9 mouse cellular contexts compared by ENCODE assay signal in genomic region chr11:63136205-63136604, GRCm38 (mm10). TPM values are rescaled to one million over a fixed set of nuclear protein-coding genes. Genes with fewer than 3 reads are reported as not detected.
DNase-seq lines count a peak whose midpoint lies in the region; ATAC-seq lines count a peak whose summit lies in the region.
"Had no signal": no experiment of that assay in that cellular context is flagged by ENCODE, and none has a peak within 500 bp of the region (broad histone marks: within the 10 kb centered on the region; RNA-seq: fewer than 3 reads in every experiment).

No protein-coding gene starts in this region.

- no peak overlapping the region for H3K4me2 ChIP-seq in hindbrain, embryonic 14.5 days (replicated peaks)
- no peak overlapping the region for H3K4me2 ChIP-seq in heart, embryonic 16.5 days (ENCODE audit: low read depth, low read length)
- H3K4me2 ChIP-seq in limb, embryonic 13.5 days (replicated peaks), result peak overlapping the region; percentile 49
- no peak overlapping the region for H3K4me2 ChIP-seq in forebrain, embryonic 11.5 days (ENCODE audit: low read depth, low read length, severe bottlenecking)

- H3K36me3 ChIP-seq in hindbrain, embryonic 10.5 days, result peaks cover 3% of the 10 kb centered on the region; the same call in 1 of the 2 replicates
- H3K36me3 ChIP-seq in hindbrain, embryonic 14.5 days (replicated peaks; ENCODE audit: control insufficient read depth, insufficient read depth), result no peaks in the 10 kb centered on the region
- H3K36me3 ChIP-seq in heart, embryonic 16.5 days (ENCODE audit: control insufficient read depth, insufficient read depth), result peaks cover 14% of the 10 kb centered on the region
- H3K36me3 ChIP-seq in limb, embryonic 13.5 days, result peaks cover 52% of the 10 kb centered on the region
- no peaks in the 10 kb centered on the region for H3K36me3 ChIP-seq in forebrain, embryonic 11.5 days (ENCODE audit: control insufficient read depth, insufficient read depth, low read length)

- no peak for ATAC-seq in hindbrain, embryonic 14.5 days (ENCODE audit: low FRiP score)
- ATAC-seq in heart, embryonic 16.5 days (replicated peaks; ENCODE audit: extremely low read depth, insufficient read depth, low FRiP score), result no peak
- no peak for ATAC-seq in limb, embryonic 13.5 days (ENCODE audit: low FRiP score, low read depth)
- ATAC-seq in megakaryocyte-erythroid progenitor cell, adult 5-6 weeks (replicated peaks; ENCODE audit: low FRiP score, low TSS enrichment, poor library complexity, severe bottlenecking), result no peak
- ATAC-seq in forebrain, embryonic 11.5 days (replicated peaks; ENCODE audit: low FRiP score), result no peak

- DNase-seq in hindbrain, embryonic 10.5 days (ENCODE audit: low spot score), result no peak
- DNase-seq in hindbrain, embryonic 14.5 days (ENCODE audit: low spot score), result no peak
- peak; percentile 72 for DNase-seq in adrenal gland, postnatal 10 days
- DNase-seq in cerebellum, postnatal 4 days (ENCODE audit: low spot score in 2 of 2), result no peak
- no peak for DNase-seq in forebrain, embryonic 11.5 days (ENCODE audit: low spot score)

- WGBS in hindbrain, embryonic 10.5 days, result 85% methylated on average over 6 of the region's 6 CpGs
- WGBS in hindbrain, embryonic 14.5 days, result 72% methylated on average over 6 of the region's 6 CpGs
- 45% methylated on average over 6 of the region's 6 CpGs for WGBS in heart, embryonic 16.5 days
- 65% methylated on average over 6 of the region's 6 CpGs for WGBS in limb, embryonic 13.5 days
- 81% methylated on average over 6 of the region's 6 CpGs for WGBS in forebrain, embryonic 11.5 days

- no peak overlapping the region for H3K9ac ChIP-seq in hindbrain, embryonic 14.5 days
- H3K9ac ChIP-seq in heart, embryonic 16.5 days (ENCODE audit: low read length), result no peak overlapping the region
- H3K9ac ChIP-seq in limb, embryonic 13.5 days, result 0 out of 2 replicates have a peak overlapping the region, but pooled peaks have one; percentile 54
- no peak overlapping the region for H3K9ac ChIP-seq in forebrain, embryonic 11.5 days (ENCODE audit: low read length)

- H3K27me3 ChIP-seq in hindbrain, embryonic 10.5 days (ENCODE audit: insufficient read depth, poor library complexity, severe bottlenecking), result peaks cover 45% of the 10 kb centered on the region
- peaks cover 36% of the 10 kb centered on the region for H3K27me3 ChIP-seq in hindbrain, embryonic 14.5 days (ENCODE audit: control insufficient read depth, insufficient read depth, low read length)
- H3K27me3 ChIP-seq in heart, embryonic 16.5 days (ENCODE audit: control insufficient read depth, insufficient read depth, low read length), result no peaks in the 10 kb centered on the region
- H3K27me3 ChIP-seq in limb, embryonic 13.5 days, result no peaks in the 10 kb centered on the region
- H3K27me3 ChIP-seq in forebrain, embryonic 11.5 days (ENCODE audit: control insufficient read depth, insufficient read depth, low read length), result peaks cover 27% of the 10 kb centered on the region

- H3K9me3 ChIP-seq in hindbrain, embryonic 10.5 days, result no peaks in the 10 kb centered on the region
- no peaks in the 10 kb centered on the region for H3K9me3 ChIP-seq in hindbrain, embryonic 14.5 days (ENCODE audit: control insufficient read depth, low read length)
- no peaks in the 10 kb centered on the region for H3K9me3 ChIP-seq in heart, embryonic 16.5 days (replicated peaks; ENCODE audit: control insufficient read depth, low read length)
- no peaks in the 10 kb centered on the region for H3K9me3 ChIP-seq in limb, embryonic 13.5 days
- no peaks in the 10 kb centered on the region for H3K9me3 ChIP-seq in forebrain, embryonic 11.5 days (ENCODE audit: control insufficient read depth, low read length)
- H3K9me3 ChIP-seq: megakaryocyte, embryonic 14.5 days had no signal

- no peak overlapping the region for H3K4me3 ChIP-seq in hindbrain, embryonic 10.5 days
- no peak overlapping the region for H3K4me3 ChIP-seq in hindbrain, embryonic 14.5 days (replicated peaks; ENCODE audit: low read length)
- H3K4me3 ChIP-seq in heart, embryonic 16.5 days (ENCODE audit: low read length), result no peak overlapping the region
- H3K4me3 ChIP-seq in limb, embryonic 13.5 days, result peak overlapping the region; percentile 4; the same call in 1 of the 2 replicates
- no peak overlapping the region for H3K4me3 ChIP-seq in forebrain, embryonic 11.5 days (ENCODE audit: low read depth, low read length)

- H3K27ac ChIP-seq in hindbrain, embryonic 10.5 days, result peak overlapping the region; percentile 37; the same call in 1 of the 2 replicates
- no peak overlapping the region for H3K27ac ChIP-seq in hindbrain, embryonic 14.5 days
- H3K27ac ChIP-seq in heart, embryonic 16.5 days (ENCODE audit: low read length), result peak overlapping the region; percentile 28
- H3K27ac ChIP-seq in limb, embryonic 13.5 days, result no peak overlapping the region; the same call in 1 of the 2 replicates
- no peak overlapping the region for H3K27ac ChIP-seq in forebrain, embryonic 11.5 days (ENCODE audit: low read depth, low read length)

- peaks cover 58% of the 10 kb centered on the region for H3K4me1 ChIP-seq in hindbrain, embryonic 10.5 days (replicated peaks)
- H3K4me1 ChIP-seq in hindbrain, embryonic 14.5 days (replicated peaks; ENCODE audit: control insufficient read depth, insufficient read depth, low read length), result peaks cover 18% of the 10 kb centered on the region; the same call in 1 of the 2 replicates
- peaks cover 25% of the 10 kb centered on the region for H3K4me1 ChIP-seq in heart, embryonic 16.5 days (ENCODE audit: control insufficient read depth, insufficient read depth, low read length)
- peaks cover 58% of the 10 kb centered on the region for H3K4me1 ChIP-seq in limb, embryonic 13.5 days
- peaks cover 9% of the 10 kb centered on the region; the same call in 1 of the 2 replicates for H3K4me1 ChIP-seq in forebrain, embryonic 11.5 days (replicated peaks; ENCODE audit: control insufficient read depth, insufficient read depth, low read length)

RNA-seq across cellular contexts. Expression of gene Pmp22, which starts 7.4 kb away (rescaled TPM):
- 28.6 and 43.7 TPM in 2 replicates for polyA plus RNA-seq in hindbrain, embryonic 10.5 days (2016; fragmentation: Nextera tagmentation; extraction: Ambion mirVana)
- polyA plus RNA-seq in hindbrain, embryonic 14.5 days (2014; fragmentation: Nextera tagmentation; extraction: Ambion mirVana), result 39.7 and 41.1 TPM in 2 replicates
- 100 to 1,000 TPM; 119 to 122 TPM for total RNA-seq in adrenal gland, postnatal 10 days (2021)
- 119 and 126 TPM in 2 replicates for polyA plus RNA-seq in heart, embryonic 16.5 days (2015; fragmentation: Nextera tagmentation; extraction: Ambion mirVana)
- 164 and 191 TPM in 2 replicates for polyA plus RNA-seq in limb, embryonic 13.5 days (2015; fragmentation: Nextera tagmentation; extraction: Ambion mirVana)
- not detected in 2 replicates for total RNA-seq in megakaryocyte-erythroid progenitor cell, adult 5-6 weeks (2014; fragmentation: Nextera tagmentation)
- not detected in 2 replicates for total RNA-seq in megakaryocyte-erythroid progenitor cell, adult 5-6 weeks (2017)
- polyA plus RNA-seq in forebrain, embryonic 11.5 days (2014; fragmentation: Nextera tagmentation; extraction: Ambion mirVana), result 19.0 and 20.9 TPM in 2 replicates

Comparison
In these comparisons a context has a peak if more than half of its experiments do, and no peak if none do; other contexts are left out.
1. H3K27ac ChIP-seq: peak in hindbrain, embryonic 10.5 days (single experiment) and heart, embryonic 16.5 days (single experiment); none in hindbrain, embryonic 14.5 days (single experiment), limb, embryonic 13.5 days (single experiment) and forebrain, embryonic 11.5 days (single experiment).